Mouse (Mus musculus) kidney, adult 2 months (tissue): ENCODE results near the gene Prkg1. TPM values are rescaled to one million over a fixed set of nuclear protein-coding genes. Genes with fewer than 3 reads are reported as not detected.

Source experiments
- DNase-seq: peaks from one replicate; pipeline ENCODE4 v3.0.0; 2021
- H3K27ac ChIP-seq: fragments of 200-500 bp; 2 replicates; pipeline ENCODE4 v1.5.1; 2012; ENCODE audit warnings: low read depth, low read length, control low read depth, inconsistent platforms; ENCODE audit not compliant: insufficient read depth
- H3K27me3 ChIP-seq: fragments of 200-500 bp; replicated peaks from 2 replicates; pipeline ENCODE4 v1.6.1; 2012; ENCODE audit warnings: mild to moderate bottlenecking, moderate library complexity, low read length, inconsistent platforms; ENCODE audit not compliant: control insufficient read depth, insufficient read depth
- H3K36me3 ChIP-seq: fragments of 200-500 bp; 2 replicates; pipeline ENCODE4 v1.6.1; 2012; ENCODE audit warnings: mild to moderate bottlenecking, moderate library complexity, low read length, inconsistent platforms; ENCODE audit not compliant: control insufficient read depth, insufficient read depth
- H3K4me1 ChIP-seq: fragments of 200-500 bp; 2 replicates; pipeline ENCODE4 v1.6.1; 2011; ENCODE audit warnings: low read length; ENCODE audit not compliant: control insufficient read depth, insufficient read depth
- H3K4me3 ChIP-seq: fragments of 200-500 bp; 2 replicates; pipeline ENCODE4 v1.5.1; 2011; ENCODE audit warnings: mild to moderate bottlenecking, low read depth, low read length, control low read depth; ENCODE audit not compliant: insufficient read depth
- CTCF ChIP-seq: fragments of 200-500 bp; conservative IDR thresholded peaks from 2 replicates; pipeline ENCODE4 v1.5.1; 2011; ENCODE audit warnings: low read depth, mild to moderate bottlenecking, control low read depth, low read length, moderate library complexity, mixed read lengths; ENCODE audit not compliant: insufficient read depth, insufficient read length
- POLR2A ChIP-seq: fragments of 200-500 bp; IDR thresholded peaks from one replicate; pipeline ENCODE4 v1.6.1; 2011; ENCODE audit warnings: low read depth, low read length, control low read depth
- WGBS: fragments of 180-500 bp; shearing (Covaris S2); methylation state at CpG from one replicate; pipeline ENCODE4 v1.1.7; 2018; 5-methylcytosine and 5-hydroxymethylcytosine counted together
- polyA plus RNA-seq: library from polyadenylated mRNA; depleted of rRNA; stranded (reverse); fragments of >200 nt; gene quantifications from 2 replicates; pipeline ENCODE4 v1.2.3, GENCODE M21; 2012

The Prkg1 gene
- polyA plus RNA-seq, 1 experiment = 1.7 TPM

GRCm38 (mm10) chr19:31073959-31074716 lies 690.7 kb downstream of the Prkg1 start:
- DNase-seq = no peak
- 66% methylated on average over 24 of the region's 24 CpGs for WGBS
- H3K4me3 ChIP-seq = no peak overlapping the region
- no peaks in the 10 kb centered on the region for H3K4me1 ChIP-seq
- no peak for TF ChIP-seq POLR2A
- TF ChIP-seq CTCF = no peak
- H3K36me3 ChIP-seq = no peaks in the 10 kb centered on the region
- no peak overlapping the region for H3K27ac ChIP-seq
- H3K27me3 ChIP-seq = no peaks in the 10 kb centered on the region

GRCm38 (mm10) chr19:31065206-31065781 lies 699.5 kb downstream of the Prkg1 start:
- no peaks in the 10 kb centered on the region for H3K27me3 ChIP-seq
- 76% methylated on average over 11 of the region's 11 CpGs for WGBS
- H3K4me3 ChIP-seq = peak overlapping the region; percentile 36; the same call in 1 of the 2 replicates
- DNase-seq = no peak
- no peak overlapping the region for H3K27ac ChIP-seq
- H3K36me3 ChIP-seq = no peaks in the 10 kb centered on the region
- no peak for TF ChIP-seq CTCF
- TF ChIP-seq POLR2A = no peak
- no peaks in the 10 kb centered on the region for H3K4me1 ChIP-seq

GRCm38 (mm10) chr19:31064740-31065139 lies 700.1 kb downstream of the Prkg1 start:
- DNase-seq = no peak
- Histone ChIP-seq H3K27me3 (no peaks in the 10 kb centered on the region), H3K36me3 (no peaks in the 10 kb centered on the region), H3K27ac (no peak overlapping the region), H3K4me1 (no peaks in the 10 kb centered on the region), H3K4me3 (no peak overlapping the region)
- 53% methylated on average over 1 of the region's 1 CpGs for WGBS
- no peak for TF ChIP-seq POLR2A
- no peak for TF ChIP-seq CTCF

- TF ChIP-seq CTCF (no peak), POLR2A (no peak)
- H3K4me1 ChIP-seq = no peaks in the 10 kb centered on the region
- H3K27me3 ChIP-seq = no peaks in the 10 kb centered on the region
- no peaks in the 10 kb centered on the region for H3K36me3 ChIP-seq
- DNase-seq = no peak
- 99% methylated on average over 4 of the region's 4 CpGs for WGBS
- H3K27ac ChIP-seq = no peak overlapping the region
- no peak overlapping the region for H3K4me3 ChIP-seq
Observed at GRCm38 (mm10) chr19:31046601-31047000, 718.2 kb downstream of the Prkg1 start.

- no peak for DNase-seq
- Histone ChIP-seq H3K27me3 (no peaks in the 10 kb centered on the region), H3K4me3 (no peak overlapping the region), H3K27ac (no peak overlapping the region), H3K36me3 (no peaks in the 10 kb centered on the region), H3K4me1 (no peaks in the 10 kb centered on the region)
- no peak for TF ChIP-seq POLR2A
- no peak for TF ChIP-seq CTCF
- WGBS = 90% methylated on average over 2 of the region's 2 CpGs
Observed at GRCm38 (mm10) chr19:31040948-31041847, 723.6 kb downstream of the Prkg1 start.

- no peaks in the 10 kb centered on the region for H3K36me3 ChIP-seq
- 83% methylated on average over 3 of the region's 3 CpGs for WGBS
- no peaks in the 10 kb centered on the region for H3K4me1 ChIP-seq
- TF ChIP-seq POLR2A (no peak), CTCF (no peak)
- H3K27me3 ChIP-seq = no peaks in the 10 kb centered on the region
- H3K27ac ChIP-seq = no peak overlapping the region
- H3K4me3 ChIP-seq = no peak overlapping the region
- DNase-seq = no peak
Observed at GRCm38 (mm10) chr19:31038951-31039350, 725.9 kb downstream of the Prkg1 start.
